Mouse (Mus musculus) Patski (cell line): Measurements from ENCODE around the gene Cfd. TPM values are rescaled to one million over a fixed set of nuclear protein-coding genes. Genes with fewer than 3 reads are reported as not detected.

Experiments used
- ATAC-seq: fragments of 100-300 bp; one replicate; pipeline ENCODE4 v1.8.0; 2021
- CTCF ChIA-PET: fragments of 350-600 bp; sonication (Branson Sonifier 250); formaldehyde crosslinking; loops from one replicate; lab custom pipeline; 2022; ENCODE audit warnings: inconsistent platforms; lab: Charles Lee
- POLR2A ChIA-PET: fragments of 350-600 bp; sonication (Branson Sonifier 250); formaldehyde crosslinking; loops from one replicate; lab custom pipeline; 2022; ENCODE audit warnings: antibody characterized with exemption, inconsistent platforms; lab: Charles Lee
- DNase-seq: peaks from one replicate; pipeline ENCODE4 v3.0.0-alpha.2; 2011; ENCODE audit warnings: low read depth, low spot score
- H3K27me3 ChIP-seq: fragments of 371-371 bp; one replicate; pipeline ENCODE4 v1.5.1; 2021
- CTCF ChIP-seq: fragments of 100-300 bp; IDR thresholded peaks from one replicate; pipeline ENCODE4 v1.5.1; 2021
- in situ Hi-C: fragments of 300-500 bp; cut with MboI; formaldehyde crosslinking; loops from 3 replicates; pipeline ENCODE4 v1.11.1; 2018; ENCODE audit warnings: low pct_unique_long_range_greater_than_20kb, mixed read lengths
- polyA plus RNA-seq: library from polyadenylated mRNA; unstranded; gene quantifications from one replicate; pipeline ENCODE4 v1.2.3, GENCODE M21; 2021

Cfd gene
- polyA plus RNA-seq, 1 experiment from 2014 or later: not detected

DNA sequence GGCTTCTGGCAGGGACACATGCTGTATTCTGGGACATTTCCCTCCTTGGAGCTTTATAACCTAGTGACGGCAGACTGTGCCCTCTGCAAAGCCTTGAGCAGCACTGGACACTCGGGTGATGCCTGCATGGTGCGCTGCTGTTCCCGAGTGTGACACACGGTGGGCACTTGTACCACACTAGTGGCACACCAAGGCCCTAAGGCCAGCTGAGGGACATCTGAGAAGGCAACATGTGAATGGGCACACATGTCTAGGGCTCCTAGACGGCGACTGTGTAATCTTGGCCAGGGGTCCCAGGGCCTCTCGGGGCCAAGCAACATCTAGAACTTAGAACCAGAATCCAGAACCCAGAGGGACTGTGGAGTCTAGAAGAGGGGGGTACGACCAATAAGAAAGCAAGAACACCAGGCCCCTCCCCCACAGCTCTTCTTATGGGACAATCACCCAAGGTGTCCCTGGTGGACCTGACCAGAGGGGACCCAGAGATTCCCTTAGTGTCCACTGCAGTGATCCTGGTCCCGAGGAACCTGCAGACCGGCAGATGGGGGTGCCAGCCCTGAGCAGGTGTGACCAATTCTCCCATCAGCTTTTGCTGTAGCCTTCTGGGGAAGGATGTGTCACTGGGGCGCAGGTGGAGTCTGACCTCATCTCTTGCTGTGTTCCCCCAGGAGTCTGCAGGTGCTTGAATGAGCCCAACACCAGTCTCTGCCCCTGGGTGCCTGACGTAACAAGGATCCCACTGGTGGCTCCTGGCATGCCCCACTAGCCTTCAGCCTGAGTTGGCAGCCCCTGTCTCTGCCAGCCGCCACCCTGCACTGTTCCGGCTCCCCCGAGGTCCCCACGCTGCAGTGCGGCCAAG lies 39.5 kb downstream of the Cfd start:
- ChIA-PET CTCF (interaction anchor here (1.0 kb wide), 1 partner anchor 28 kb away, joined by 3 read pairs; no protein-coding TSS in a partner anchor), POLR2A (interaction anchor here (1.1 kb wide), 1 partner anchor 22 kb away, joined by 3 read pairs; the partner anchor contains the start of gene Med16)
- in situ Hi-C loops: no loop called here
- ATAC-seq (no peak), DNase-seq (no peak)
- no peaks in the 10 kb centered on the region for H3K27me3 ChIP-seq
- no peak for TF ChIP-seq CTCF

DNA sequence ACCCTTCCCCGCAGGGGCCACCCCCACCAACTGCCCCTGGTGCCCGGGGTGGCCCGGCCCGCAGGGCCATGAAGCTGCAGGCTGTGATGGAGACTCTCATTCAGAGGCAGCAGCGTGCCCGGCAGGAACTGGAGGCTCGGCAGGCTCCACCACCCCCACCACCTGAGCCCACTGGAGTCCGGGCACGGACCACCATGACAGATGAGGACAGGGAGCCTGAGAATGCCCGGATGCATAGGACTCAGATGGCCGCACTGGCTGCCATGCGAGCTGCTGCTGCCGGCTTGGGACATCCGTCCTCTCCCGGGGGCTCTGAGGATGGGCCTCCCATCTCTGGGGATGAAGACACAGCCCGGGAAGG lies 40.2 kb downstream of the Cfd start:
- in situ Hi-C loops: no loop called here
- ChIA-PET POLR2A (interaction anchor here (1.1 kb wide), 1 partner anchor 22 kb away, joined by 3 read pairs; the partner anchor contains the start of gene Med16), CTCF (no interaction called here)
- DNase-seq: no peak
- no peak for ATAC-seq
- H3K27me3 ChIP-seq: no peaks in the 10 kb centered on the region
- no peak for TF ChIP-seq CTCF

DNA sequence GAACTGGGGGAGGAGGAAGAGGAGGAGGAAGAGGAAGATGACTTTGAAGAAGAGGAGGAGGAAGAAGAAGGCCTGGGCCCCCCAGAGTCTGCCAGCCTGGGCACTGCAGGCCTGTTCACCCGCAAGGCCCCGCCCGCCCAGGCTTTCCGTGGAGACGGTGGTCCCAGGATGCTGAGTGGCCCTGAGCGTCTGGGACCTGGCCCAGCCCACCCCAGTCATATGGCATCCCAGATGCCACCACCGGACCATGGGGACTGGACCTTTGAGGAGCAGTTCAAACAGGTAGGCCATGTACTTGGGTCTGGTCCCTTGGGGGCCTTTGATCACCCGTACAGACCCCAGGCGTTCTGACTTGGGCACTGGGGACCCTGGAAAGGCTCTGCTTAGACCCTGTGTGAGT lies 41.1 kb downstream of the Cfd start:
- ATAC-seq: no peak
- ChIA-PET CTCF (interaction anchor here (1.3 kb wide), 1 partner anchor 28 kb away, joined by 3 read pairs; no protein-coding TSS in a partner anchor), POLR2A (no interaction called here)
- no peak for DNase-seq
- no peaks in the 10 kb centered on the region for H3K27me3 ChIP-seq
- in situ Hi-C loops: no loop called here
- TF ChIP-seq CTCF: no peak

DNA sequence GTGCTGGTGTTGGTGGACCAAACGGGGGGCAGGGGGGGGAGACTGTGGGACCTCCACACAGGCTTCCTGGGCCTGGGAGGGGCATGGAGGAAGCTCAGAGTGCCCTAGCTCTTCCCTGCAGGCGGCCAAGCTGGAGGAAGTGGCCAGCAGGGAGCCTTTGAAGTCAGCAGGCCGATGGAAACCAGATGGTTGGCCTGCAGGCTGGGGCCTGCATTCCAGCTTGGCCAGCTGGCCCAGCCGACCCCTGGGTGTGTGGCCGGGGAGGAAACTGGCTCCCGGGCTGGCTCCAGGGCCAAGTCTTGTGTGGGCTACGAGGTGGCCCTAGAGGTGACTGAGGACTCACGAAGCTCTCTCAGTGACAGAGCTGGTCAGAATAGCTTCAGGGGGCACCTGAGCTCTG lies 42.1 kb downstream of the Cfd start:
- in situ Hi-C loops: no loop called here
- CTCF ChIA-PET: interaction anchor here (1.3 to 1.5 kb wide), 2 partner anchors 27 to 50 kb away, joined by 3 read pairs; no protein-coding TSS in a partner anchor
- no peak for ATAC-seq
- no peak for DNase-seq
- POLR2A ChIA-PET: interaction anchor here (2.6 kb wide), 1 partner anchor 17 kb away, joined by 8 read pairs; no protein-coding TSS in a partner anchor
- H3K27me3 ChIP-seq: no peaks in the 10 kb centered on the region
- no peak for TF ChIP-seq CTCF

DNA sequence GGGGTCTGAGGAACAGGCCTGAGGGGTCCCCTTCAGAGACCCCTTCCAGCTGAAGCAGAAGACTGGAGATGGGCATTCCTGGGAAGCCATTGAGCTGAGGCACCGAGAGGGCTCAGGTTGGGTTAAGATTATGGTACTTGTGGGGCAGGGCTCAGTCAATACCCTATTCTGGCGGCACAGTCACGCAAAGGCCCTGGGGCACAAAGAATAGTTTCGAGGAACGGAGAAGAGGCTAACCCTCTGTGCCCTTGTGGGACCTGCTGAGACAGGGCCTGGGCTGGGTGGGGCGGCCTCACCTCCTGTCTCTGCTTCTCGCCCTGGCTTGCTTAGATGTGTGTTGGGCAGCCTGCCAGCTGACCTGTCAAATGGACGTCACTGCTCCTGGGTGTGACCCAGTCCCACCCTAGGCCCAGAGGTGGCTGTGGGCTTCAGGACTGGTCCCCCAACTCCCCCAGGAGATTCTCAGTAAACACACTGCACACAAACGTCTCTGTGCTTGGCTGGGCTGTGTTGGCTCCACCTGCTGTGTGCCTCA lies 42.6 kb downstream of the Cfd start:
- TF ChIP-seq CTCF: no peak
- in situ Hi-C loops: no loop called here
- CTCF ChIA-PET: interaction anchor here (1.3 to 1.5 kb wide), 2 partner anchors 26 to 50 kb away, joined by 3 read pairs; no protein-coding TSS in a partner anchor
- H3K27me3 ChIP-seq: no peaks in the 10 kb centered on the region
- no peak for DNase-seq
- POLR2A ChIA-PET: interaction anchor here (2.6 kb wide), 1 partner anchor 17 kb away, joined by 8 read pairs; no protein-coding TSS in a partner anchor
- ATAC-seq: no peak

DNA sequence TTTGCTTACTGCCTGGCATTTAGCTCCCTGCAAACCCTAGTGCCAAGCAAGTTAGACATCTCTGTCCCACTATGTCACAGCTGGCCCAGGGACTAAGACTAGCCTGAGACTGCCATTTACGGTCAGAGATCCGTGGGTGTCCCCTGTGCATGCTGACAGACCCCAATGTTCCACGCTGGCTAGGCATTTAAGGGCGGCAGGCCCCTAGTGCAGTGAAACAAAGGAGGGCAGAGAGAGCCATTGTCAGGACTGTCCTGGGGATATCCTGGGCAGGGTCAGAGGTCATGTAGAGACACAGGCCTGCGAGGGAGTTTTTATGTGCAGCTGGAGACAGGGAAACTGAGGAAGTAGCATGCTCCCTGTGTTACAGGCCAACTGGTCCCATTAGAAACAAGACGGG lies 43.2 kb downstream of the Cfd start:
- POLR2A ChIA-PET: interaction anchor here (2.6 kb wide), 1 partner anchor 16 kb away, joined by 8 read pairs; no protein-coding TSS in a partner anchor
- in situ Hi-C loops: no loop called here

DNA sequence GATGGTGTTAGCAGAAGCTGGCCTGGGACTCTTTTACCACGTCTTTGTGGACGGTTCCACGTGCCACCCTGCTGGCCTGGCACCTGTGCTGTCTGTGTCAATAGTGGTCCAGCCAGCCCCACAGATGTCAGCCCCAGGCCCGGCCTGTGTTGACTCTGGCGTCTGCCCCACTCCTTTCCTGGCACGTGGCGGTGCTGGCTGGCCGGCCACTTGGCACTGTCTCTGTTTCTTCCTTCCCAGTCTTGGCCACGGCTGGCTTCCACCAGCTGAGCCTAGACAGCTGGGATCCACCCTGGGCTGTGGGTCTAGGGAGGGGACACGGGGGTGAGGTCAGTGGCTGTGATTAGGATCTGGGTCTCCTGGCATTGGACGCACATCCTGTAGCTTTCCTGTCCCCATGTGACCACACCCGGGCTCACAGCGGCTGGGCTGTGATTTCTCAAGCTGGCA lies 43.6 kb downstream of the Cfd start:
- ATAC-seq (no peak), DNase-seq (no peak)
- POLR2A ChIA-PET: interaction anchor here (2.6 kb wide), 1 partner anchor 15 kb away, joined by 8 read pairs; no protein-coding TSS in a partner anchor
- TF ChIP-seq CTCF: no peak
- in situ Hi-C loops: no loop called here
- CTCF ChIA-PET: interaction anchor here (0.8 kb wide), 1 partner anchor 20 kb away, joined by 3 read pairs; no protein-coding TSS in a partner anchor
- H3K27me3 ChIP-seq: no peaks in the 10 kb centered on the region

More for the DNA sequence above, 43.2 kb downstream of the Cfd start:
- no peak for TF ChIP-seq CTCF
- CTCF ChIA-PET: interaction anchor here (0.8 to 1.5 kb wide), 2 partner anchors 20 to 51 kb away, joined by 3 read pairs; no protein-coding TSS in a partner anchor
- ATAC-seq: no peak
- no peaks in the 10 kb centered on the region for H3K27me3 ChIP-seq
- no peak for DNase-seq

DNA sequence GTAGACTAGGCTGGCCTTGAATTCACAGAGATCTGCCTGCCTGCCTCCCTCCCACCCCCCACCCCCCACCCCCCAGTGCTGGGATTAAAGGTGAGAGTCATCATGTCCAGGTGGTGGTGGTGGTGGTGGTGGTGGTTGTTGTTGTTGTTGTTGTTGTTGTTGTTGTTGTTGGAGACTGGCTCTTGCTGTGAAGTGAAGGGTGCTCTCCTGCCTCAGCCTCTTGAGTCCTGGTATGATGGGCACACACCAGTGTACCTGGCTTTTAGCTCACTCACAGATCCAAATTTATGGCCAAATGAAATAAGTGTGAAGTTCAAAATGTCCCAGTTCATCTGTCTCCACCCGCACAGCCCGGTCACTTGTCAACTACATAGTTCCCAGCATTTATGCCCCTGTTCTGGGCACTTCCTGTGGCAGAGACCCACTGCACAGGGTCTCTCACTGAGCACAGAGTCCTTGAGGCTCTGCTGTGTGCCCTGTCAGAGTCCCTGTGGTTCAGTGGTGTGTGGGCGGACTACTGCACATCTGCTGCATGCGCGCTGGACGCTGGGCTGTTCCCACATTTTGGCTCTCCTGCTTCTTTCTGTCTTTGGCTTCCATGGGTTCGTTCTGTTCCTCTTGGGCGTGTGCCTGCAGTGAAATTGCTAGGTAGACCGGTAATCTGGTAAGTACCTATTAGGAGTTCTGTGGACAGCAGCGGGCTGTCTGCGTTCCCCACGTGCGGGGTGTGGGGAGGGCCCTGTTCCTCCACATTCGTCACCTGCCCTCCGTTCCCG lies 44.3 kb downstream of the Cfd start:
- no peak for ATAC-seq
- in situ Hi-C loops: no loop called here

DNA sequence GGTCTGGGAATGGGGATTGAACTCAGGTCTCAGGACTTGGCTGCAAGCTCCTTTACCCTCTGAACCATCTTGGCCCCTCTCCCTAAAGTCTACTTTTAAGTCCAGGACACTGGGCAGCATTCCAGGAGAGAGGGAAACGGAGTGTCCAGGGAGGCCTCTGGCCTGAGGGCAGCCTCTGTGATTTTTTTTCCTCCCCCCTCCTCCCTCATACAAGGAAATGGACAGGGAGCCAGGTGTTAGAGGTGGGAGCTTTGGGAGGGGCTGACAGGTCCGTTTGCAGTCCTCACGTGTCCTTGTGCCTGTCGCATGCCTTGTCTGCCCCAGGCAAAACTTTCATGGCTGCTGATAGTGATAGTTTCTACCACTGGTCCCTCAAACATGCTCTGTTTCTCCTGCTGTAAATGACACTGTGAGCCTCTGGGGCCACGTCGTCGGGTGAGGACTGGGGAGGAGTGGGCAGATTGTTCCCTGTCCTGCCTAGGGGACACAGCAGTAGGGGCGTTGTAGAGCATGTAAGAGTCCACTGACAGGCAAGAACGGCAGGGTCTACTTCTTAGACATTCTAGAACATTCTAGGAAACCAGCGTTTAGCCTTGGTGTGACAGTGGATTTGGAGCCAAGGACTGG lies 45.7 kb downstream of the Cfd start:
- CTCF ChIA-PET: interaction anchor here (2.5 kb wide), 1 partner anchor 11 kb away, joined by 8 read pairs; no protein-coding TSS in a partner anchor
- no peak for ATAC-seq
- in situ Hi-C loops: no loop called here
- POLR2A ChIA-PET: interaction anchor here (0.8 to 1.0 kb wide), 2 partner anchors 9 to 16 kb away, joined by 3 read pairs; no protein-coding TSS in a partner anchor
- no peak for DNase-seq
- no peak for TF ChIP-seq CTCF
- H3K27me3 ChIP-seq: no peaks in the 10 kb centered on the region

More for the DNA sequence above, 44.3 kb downstream of the Cfd start:
- TF ChIP-seq CTCF: no peak
- ChIA-PET POLR2A (interaction anchor here (2.6 kb wide), 1 partner anchor 15 kb away, joined by 8 read pairs; no protein-coding TSS in a partner anchor), CTCF (no interaction called here)
- no peak for DNase-seq
- H3K27me3 ChIP-seq: no peaks in the 10 kb centered on the region
